Mouse (Mus musculus) Muller cell, postnatal 12 days (primary cell): ENCODE results near the gene Htra2.
A peak's percentile ranks its signal among the peaks of the same experiment; 100 is the strongest.

ENCODE experiments used
- DNase-seq: peaks from one replicate; pipeline ENCODE4 v3.0.0-alpha.2; 2015; ENCODE audit errors: inconsistent ontology term

The Htra2 gene

DNA sequence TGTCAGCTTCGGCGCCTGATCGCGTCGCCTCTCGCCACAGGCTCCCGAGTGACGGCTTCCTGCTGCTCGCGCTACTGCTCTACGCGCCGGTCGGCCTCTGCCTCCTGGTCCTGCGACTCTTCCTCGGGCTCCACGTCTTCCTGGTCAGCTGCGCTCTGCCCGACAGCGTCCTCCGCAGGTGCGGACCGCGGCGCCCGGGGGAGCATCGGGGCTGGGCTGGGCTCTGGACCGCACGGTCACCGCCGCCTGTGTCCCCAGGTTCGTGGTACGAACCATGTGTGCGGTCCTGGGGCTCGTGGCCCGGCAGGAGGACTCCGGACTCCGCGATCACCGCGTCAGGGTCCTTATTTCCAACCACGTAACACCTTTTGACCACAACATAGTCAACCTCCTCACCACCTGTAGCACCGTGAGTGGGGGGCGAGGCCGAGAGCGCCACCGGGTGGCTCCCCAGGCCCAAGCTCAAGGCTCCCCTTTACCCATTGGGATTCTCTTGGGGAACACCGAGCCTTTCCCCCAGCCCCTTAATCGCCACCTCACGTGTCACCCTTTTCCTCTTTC, at the start of gene Htra2:
Gene Htra2, minus strand, starts transcription at position 403 of the 561 bp plus-strand sequence.
- DNase-seq, result no peak

- DNase-seq, result no peak
Measured at GRCm38 (mm10) chr6:83104158-83104557, 49.1 kb upstream of the Htra2 start.

- no peak for DNase-seq
Measured at GRCm38 (mm10) chr6:83103130-83103650, 48.1 kb upstream of the Htra2 start.

- DNase-seq, result peak; percentile 84
Measured at GRCm38 (mm10) chr6:83101688-83102556, 46.8 kb upstream of the Htra2 start.

GRCm38 (mm10) chr6:83101316-83101687, 46.2 kb upstream of the Htra2 start, which contains the start of the genes Ccdc142 and Gm42688:
Gene Ccdc142, plus strand, starts transcription at chr6:83101601.
Gene Gm42688, plus strand, starts transcription at chr6:83101617.
- no peak for DNase-seq

- DNase-seq, result no peak
Measured at GRCm38 (mm10) chr6:83098411-83098810, 43.3 kb upstream of the Htra2 start.

DNA sequence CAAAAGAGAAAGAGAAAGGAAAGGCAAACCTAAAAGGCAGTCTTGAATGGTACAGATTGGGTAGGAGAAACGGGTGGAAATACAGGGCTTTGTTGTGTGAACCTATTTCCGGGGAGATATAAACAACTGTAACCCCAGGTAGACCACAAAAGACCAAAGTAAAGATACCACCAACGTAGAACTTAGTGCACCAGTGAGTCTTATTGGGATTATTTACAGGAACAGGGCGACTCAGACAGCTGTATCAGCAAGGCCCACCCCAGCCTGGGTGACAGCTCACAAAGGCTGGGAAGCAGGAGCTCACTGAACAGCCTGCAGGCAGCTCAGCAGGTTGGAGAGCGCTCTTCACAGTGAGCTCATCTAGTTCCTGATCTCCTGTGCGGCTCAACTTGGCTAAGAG, 40.9 kb upstream of the Htra2 start:
- DNase-seq, result no peak

DNA sequence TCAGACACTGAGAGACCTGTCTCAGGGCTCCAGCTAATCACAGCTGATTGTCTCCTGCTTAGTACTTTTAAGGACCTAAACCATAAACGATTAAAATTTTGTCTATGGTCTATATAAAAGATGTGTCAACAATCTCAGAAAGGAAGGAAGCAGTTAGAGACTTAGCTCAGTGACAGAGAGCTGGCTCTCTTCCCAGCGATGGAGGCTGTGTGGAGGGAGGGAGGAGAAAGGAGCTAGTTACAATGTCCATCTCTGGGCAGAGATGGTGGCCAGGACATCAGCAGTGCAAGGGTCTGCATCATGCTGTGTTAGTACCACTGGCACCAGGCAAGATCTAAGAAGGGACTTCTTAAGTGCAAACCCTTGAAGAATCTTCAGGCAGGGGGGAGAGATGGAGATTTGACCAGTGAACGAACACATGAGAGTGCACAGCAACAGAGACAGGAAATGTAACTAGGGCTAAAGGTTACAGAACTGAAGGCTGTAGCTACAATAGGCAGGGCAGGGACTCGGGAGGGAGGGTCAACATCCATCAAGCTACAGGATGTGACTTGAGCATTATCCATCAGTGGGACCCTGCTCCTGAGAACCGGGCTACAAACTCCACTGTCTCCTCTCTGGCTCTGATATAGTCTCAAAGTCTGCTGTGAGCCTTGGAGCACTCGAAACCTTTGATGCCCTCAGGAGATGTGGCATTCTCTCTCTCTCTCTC, 37.5 kb upstream of the Htra2 start:
- DNase-seq, result no peak

DNA sequence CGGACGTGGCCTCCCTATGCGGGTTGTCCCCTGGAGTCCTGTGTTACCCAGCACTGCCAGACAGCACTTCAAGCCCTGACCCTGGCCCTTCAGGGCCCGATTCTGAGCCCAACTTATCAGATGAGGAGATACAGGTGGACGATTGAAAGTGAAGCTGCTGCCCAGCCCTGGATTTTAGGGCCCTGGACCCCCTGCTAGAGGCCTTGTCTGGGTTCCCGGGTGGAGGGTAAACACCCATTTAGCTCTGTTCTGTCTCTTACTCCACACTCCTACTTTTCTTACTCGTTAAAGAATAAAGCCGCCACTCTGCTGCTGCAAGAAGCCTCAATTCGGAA, 32.8 kb upstream of the Htra2 start:
- DNase-seq, result no peak

DNA sequence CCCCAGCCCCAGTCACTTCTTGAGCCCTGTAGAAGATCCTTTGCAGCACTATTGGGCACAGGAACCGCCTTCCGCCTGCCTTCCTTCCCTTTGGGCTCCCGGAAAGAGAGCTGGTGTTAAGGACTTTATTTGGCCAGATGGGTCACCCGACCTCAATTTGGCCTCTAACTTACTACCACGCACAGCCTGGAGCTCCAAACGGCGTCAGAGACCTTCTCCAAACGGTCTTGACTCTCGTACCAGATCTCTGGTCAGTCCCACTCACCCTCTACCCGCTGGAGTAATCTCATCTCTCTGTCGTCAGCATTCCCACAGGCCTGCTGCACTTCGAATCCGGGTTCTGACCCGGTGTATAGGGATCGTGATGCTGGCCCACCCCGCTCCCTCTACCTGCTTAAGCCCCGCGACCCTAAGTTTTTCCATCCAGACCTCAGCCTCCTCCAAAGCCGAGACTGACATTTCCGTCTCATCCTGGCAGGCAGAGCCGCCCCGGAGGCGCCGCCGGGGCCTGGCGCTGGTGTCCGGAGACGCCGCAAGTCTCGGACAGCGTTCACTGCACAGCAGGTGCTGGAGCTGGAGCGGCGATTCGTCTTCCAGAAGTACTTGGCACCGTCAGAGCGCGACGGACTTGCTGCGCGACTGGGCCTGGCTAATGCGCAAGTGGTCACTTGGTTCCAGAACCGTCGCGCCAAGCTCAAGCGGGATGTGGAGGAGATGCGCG, 32.3 kb upstream of the Htra2 start:
- DNase-seq, result peak; percentile 27

DNA sequence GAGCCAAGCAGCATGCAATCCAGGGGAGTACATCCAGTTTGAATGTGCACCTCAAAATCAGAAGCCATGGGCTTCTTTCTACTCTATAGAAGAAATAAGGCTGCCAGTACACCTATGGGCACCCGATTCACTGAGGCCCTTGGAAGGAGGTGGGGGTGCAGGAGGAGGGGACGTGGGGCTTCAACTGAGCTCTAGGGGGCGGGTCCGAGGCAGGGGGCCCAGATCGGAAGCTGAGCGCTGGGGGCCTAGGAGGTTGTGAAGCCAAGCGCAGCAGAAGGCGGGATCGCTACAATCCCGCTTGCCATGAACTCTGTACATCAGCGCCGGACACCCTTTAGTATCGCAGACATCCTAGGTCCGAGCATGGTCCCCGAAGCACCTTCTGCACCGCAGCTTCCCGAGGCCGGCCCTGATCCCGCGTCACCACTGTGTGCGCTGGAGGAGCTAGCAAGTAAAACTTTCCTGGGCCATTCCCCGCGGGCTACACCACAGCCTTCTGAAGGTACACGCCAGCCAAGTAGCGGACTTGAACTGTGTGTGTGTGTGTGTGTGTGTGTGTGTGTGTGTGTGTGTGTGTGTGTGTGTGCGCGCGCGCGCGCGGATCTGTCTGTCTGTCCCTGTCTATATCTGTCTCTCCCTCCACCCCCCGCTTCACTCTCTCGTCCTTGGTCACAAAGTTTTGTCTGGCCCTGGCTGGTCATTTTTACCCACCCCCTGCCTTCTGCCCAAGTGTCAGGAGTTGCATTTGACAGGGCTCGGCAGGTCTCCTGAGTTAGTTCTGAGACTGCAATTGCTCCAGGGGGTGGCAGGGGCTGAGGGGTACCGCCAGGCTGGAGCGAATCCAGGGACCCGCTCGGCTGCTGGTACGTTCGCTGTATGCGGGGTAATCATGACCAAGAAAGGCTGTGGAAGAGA, 31.3 kb upstream of the Htra2 start, which contains the start of gene Lbx2:
Gene Lbx2, plus strand, starts transcription at position 247 of the 915 bp plus-strand sequence.
- DNase-seq, result no peak

GRCm38 (mm10) chr6:83084477-83084876, 29.4 kb upstream of the Htra2 start:
- DNase-seq, result no peak

GRCm38 (mm10) chr6:83083497-83083896, 28.4 kb upstream of the Htra2 start:
- DNase-seq, result no peak

DNA sequence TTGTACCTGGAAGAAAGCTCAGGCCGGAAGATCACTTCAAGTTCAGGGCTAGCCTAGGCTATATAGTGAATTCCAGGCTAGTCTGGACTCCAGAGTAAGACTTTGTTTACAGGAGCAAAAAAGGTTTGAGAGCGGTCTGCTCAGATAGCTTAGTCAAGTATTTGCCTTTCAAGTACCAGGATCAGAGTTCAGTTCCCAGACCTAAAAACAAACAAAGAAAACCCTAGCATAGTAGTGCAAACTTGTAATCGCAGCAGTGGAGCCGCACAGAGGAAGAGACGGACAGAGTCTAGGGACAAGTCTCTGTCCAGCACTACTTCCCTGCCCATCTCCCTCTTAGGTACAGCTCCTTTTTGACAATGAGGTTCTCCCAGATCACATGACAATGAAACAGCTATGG, 25.1 kb upstream of the Htra2 start:
- no peak for DNase-seq

GRCm38 (mm10) chr6:83078324-83078858, 23.3 kb upstream of the Htra2 start:
- peak; percentile 98 for DNase-seq

- DNase-seq, result peak; percentile 57
Measured at GRCm38 (mm10) chr6:83077630-83078323, 22.7 kb upstream of the Htra2 start, which contains the start of gene Pcgf1. Gene Pcgf1, plus strand, starts transcription at chr6:83077869.

DNA sequence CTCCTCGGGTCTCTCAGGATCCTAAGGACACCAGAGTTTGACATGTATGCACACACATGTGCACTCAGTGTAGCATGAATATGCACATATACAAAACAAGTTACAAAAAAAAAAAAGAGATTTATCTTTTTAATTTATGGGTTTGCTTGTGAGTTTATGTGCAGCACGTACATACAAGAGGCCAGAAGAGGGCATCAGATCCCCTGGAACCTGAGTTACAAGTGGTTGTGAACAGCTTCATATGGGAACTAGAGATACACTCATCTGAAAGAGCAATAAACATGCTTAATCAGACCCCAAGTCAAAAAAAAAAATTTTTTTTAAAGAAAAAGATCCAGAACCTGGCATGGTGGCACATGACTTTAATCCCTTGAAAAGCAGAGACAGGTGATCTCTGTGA, 19.9 kb upstream of the Htra2 start:
- no peak for DNase-seq

GRCm38 (mm10) chr6:83071220-83071619, 16.1 kb upstream of the Htra2 start:
- no peak for DNase-seq
